Mouse (Mus musculus) heart, postnatal 10 days (tissue): Measurements from ENCODE around the gene Cckbr. TPM values are rescaled to one million over a fixed set of nuclear protein-coding genes. Genes with fewer than 3 reads are reported as not detected.
"Not testable (repeated sequence)": the region's sequence is repeated elsewhere in the genome, so short reads cannot be mapped to it uniquely, and the experiment has no call there.

Source experiments
- DNase-seq, 2 experiments: peaks; one replicate each; pipeline ENCODE4 v3.0.0; 2021
- intact Hi-C: fragments of 180-260 bp; cut with DNase I; formaldehyde crosslinking; loops from one replicate; pipeline ENCODE4 v1.15.1; 2025
- total RNA-seq, 2 experiments: library from RNA; stranded (reverse); gene quantifications; 2 replicates each; pipeline ENCODE4 v1.2.3; 2021

The Cckbr gene
- total RNA-seq, 2 experiments from 2014 or later, result not detected

- DNase-seq, result no peak
- intact Hi-C loops, result no loop called here
Measured at GRCm38 (mm10) chr7:105433859-105434258, 8.3 kb downstream of the Cckbr start.

- intact Hi-C loops, result no loop called here
- no peak for DNase-seq
Measured at GRCm38 (mm10) chr7:105434798-105435197, 9.3 kb downstream of the Cckbr start.

- intact Hi-C loops, result no loop called here
- DNase-seq, result peak; percentile 7 to 22
Measured at GRCm38 (mm10) chr7:105437979-105438772, 12.6 kb downstream of the Cckbr start.

- intact Hi-C loops, result no loop called here
- no peak for DNase-seq
Measured at GRCm38 (mm10) chr7:105441426-105441825, 15.9 kb downstream of the Cckbr start.

GRCm38 (mm10) chr7:105445076-105445475 lies 19.5 kb downstream of the Cckbr start:
- DNase-seq, result no peak
- intact Hi-C loops, result no loop called here

- DNase-seq, intact Hi-C loops: not testable (repeated sequence)
Measured at GRCm38 (mm10) chr7:105453345-105453744, 27.8 kb downstream of the Cckbr start.

GRCm38 (mm10) chr7:105458546-105458945 lies 33.0 kb downstream of the Cckbr start:
- no peak for DNase-seq
- intact Hi-C loops, result no loop called here

GRCm38 (mm10) chr7:105465505-105465904 lies 40.0 kb downstream of the Cckbr start:
- DNase-seq, intact Hi-C loops: not testable (repeated sequence)

- DNase-seq, result no peak
- intact Hi-C loops, result no loop called here
Measured at GRCm38 (mm10) chr7:105472607-105473006, 47.1 kb downstream of the Cckbr start.

- intact Hi-C loops, result loop anchor here (5.0 kb wide), 3 partner anchors 248 to 303 kb away; partner anchors contain the start of genes Ilk and Rrp8
- no peak for DNase-seq
Measured at GRCm38 (mm10) chr7:105474771-105475315, 49.3 kb downstream of the Cckbr start.

- intact Hi-C loops, result loop anchor here (5.0 kb wide), 3 partner anchors 248 to 303 kb away; partner anchors contain the start of genes Ilk and Rrp8
- DNase-seq, result peak in 1 of 2 experiments; percentile 28
Measured at GRCm38 (mm10) chr7:105475396-105475949, 49.9 kb downstream of the Cckbr start.

- no peak for DNase-seq
- intact Hi-C loops, result loop anchor here (1.0 to 5.0 kb wide), 5 partner anchors 38 to 305 kb away; partner anchors contain the start of genes Ilk and Rrp8
Measured at GRCm38 (mm10) chr7:105476683-105477432, 51.3 kb downstream of the Cckbr start.

- intact Hi-C loops, result loop anchor here (1.0 to 5.0 kb wide), 5 partner anchors 38 to 305 kb away; partner anchors contain the start of genes Ilk and Rrp8
- DNase-seq, result no peak
Measured at GRCm38 (mm10) chr7:105477433-105477700, 51.8 kb downstream of the Cckbr start.

GRCm38 (mm10) chr7:105477841-105478240 lies 52.3 kb downstream of the Cckbr start:
- intact Hi-C loops, result loop anchor here (1.0 to 5.0 kb wide), 5 partner anchors 37 to 306 kb away; partner anchors contain the start of genes Ilk and Rrp8

GRCm38 (mm10) chr7:105478344-105478743 lies 52.8 kb downstream of the Cckbr start:
- intact Hi-C loops, result loop anchor here (5.0 kb wide), 3 partner anchors 251 to 306 kb away; partner anchors contain the start of genes Ilk and Rrp8
- DNase-seq, result no peak

More at GRCm38 (mm10) chr7:105477841-105478240, 52.3 kb downstream of the Cckbr start:
- DNase-seq, result peak; percentile 74 to 76

GRCm38 (mm10) chr7:105479232-105479631 lies 53.7 kb downstream of the Cckbr start:
- no peak for DNase-seq
- intact Hi-C loops, result loop anchor here (5.0 kb wide), 3 partner anchors 252 to 307 kb away; partner anchors contain the start of genes Ilk and Rrp8

GRCm38 (mm10) chr7:105480081-105480480 lies 54.5 kb downstream of the Cckbr start:
- intact Hi-C loops, result loop anchor here (5.0 kb wide), 1 partner anchor 327 kb away; no protein-coding TSS in a partner anchor
- no peak for DNase-seq

- intact Hi-C loops, result loop anchor here (5.0 kb wide), 1 partner anchor 326 kb away; no protein-coding TSS in a partner anchor
- peak; percentile 67 to 71 for DNase-seq
Measured at GRCm38 (mm10) chr7:105480561-105481504, 55.3 kb downstream of the Cckbr start.
